Mouse (Mus musculus): ENCODE data around the gene Pdk4. TPM values are rescaled to one million over a fixed set of nuclear protein-coding genes. Genes with fewer than 3 reads are reported as not detected.

Gene Pdk4
- total RNA-seq, 2 experiments from 2014 or later, result 411 to 1,240 TPM

GRCm38 (mm10) chr6:5447013-5447412 lies 49.1 kb downstream of the Pdk4 start:
- DNase-seq, result no peak

GRCm38 (mm10) chr6:5444331-5444898 lies 51.7 kb downstream of the Pdk4 start:
- no peak for DNase-seq

GRCm38 (mm10) chr6:5443104-5443863 lies 52.8 kb downstream of the Pdk4 start:
- peak; percentile 85 to 87 for DNase-seq

GRCm38 (mm10) chr6:5442316-5443085 lies 53.6 kb downstream of the Pdk4 start:
- peak; percentile 80 to 83 for DNase-seq

GRCm38 (mm10) chr6:5441221-5441620 lies 54.9 kb downstream of the Pdk4 start:
- no peak for DNase-seq

- no peak for DNase-seq
Observed at GRCm38 (mm10) chr6:5437757-5438156, 58.4 kb downstream of the Pdk4 start.

GRCm38 (mm10) chr6:5433887-5434286 lies 62.2 kb downstream of the Pdk4 start:
- no peak for DNase-seq

Other genes with a start within 250 kb of the Pdk4 start
- gene Pon3, start 240.0 kb downstream of the Pdk4 start, total RNA-seq (2021), result 10 to 100 TPM; 20.6 to 29.0 TPM
- gene Pon2, start 197.9 kb downstream of the Pdk4 start, total RNA-seq (2021), result 10 to 100 TPM; 16.7 to 17.6 TPM
- 1 to 10 TPM; 3.9 to 5.1 TPM for gene Asb4, start 112.9 kb downstream of the Pdk4 start, total RNA-seq (2021)
- gene Dync1i1, start 229.3 kb upstream of the Pdk4 start, total RNA-seq (2021), result under 1 TPM; 0.27 to 0.39 TPM

Data from heart, adult 18-20 months (tissue).